Mouse (Mus musculus) gastrocnemius, postnatal 4 days (tissue): ENCODE results near the gene Uba7. TPM values are rescaled to one million over a fixed set of nuclear protein-coding genes. Genes with fewer than 3 reads are reported as not detected.

ENCODE experiments used
- DNase-seq, 2 experiments: peaks; one replicate each; pipeline ENCODE4 v3.0.0; 2021 to 2022; ENCODE audit warnings: low spot score in 2 of 2, mixed read lengths in 2 of 2
- total RNA-seq, 2 experiments: library from RNA; stranded (reverse); gene quantifications; 2 replicates each; pipeline ENCODE4 v1.2.3; 2021

The Uba7 gene
- total RNA-seq, 2 experiments from 2014 or later = 7.8 to 12.7 TPM

- DNase-seq = no peak
Measured at GRCm38 (mm10) chr9:107961351-107961762, 13.9 kb upstream of the Uba7 start.

DNA sequence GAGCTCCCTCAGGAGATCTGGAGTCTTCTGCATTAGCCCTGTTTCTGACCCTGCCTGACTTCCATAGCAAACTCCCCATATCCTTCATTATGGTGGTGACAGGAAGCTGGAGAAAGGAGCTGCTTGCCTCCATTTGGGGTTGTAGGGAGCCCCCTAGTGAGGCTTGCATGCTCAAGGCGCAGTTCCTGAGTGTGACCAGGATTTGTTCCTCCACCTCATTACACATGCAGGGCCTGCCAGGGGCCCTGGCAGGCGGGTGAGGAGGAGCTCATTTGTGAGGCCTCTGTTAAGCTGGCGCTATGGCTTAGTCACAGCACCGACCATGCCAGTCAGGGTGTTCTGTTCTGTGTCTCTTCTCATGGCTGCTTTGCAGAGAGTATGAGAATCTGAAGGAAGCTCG lies 13.4 kb upstream of the Uba7 start:
- DNase-seq = no peak

DNA sequence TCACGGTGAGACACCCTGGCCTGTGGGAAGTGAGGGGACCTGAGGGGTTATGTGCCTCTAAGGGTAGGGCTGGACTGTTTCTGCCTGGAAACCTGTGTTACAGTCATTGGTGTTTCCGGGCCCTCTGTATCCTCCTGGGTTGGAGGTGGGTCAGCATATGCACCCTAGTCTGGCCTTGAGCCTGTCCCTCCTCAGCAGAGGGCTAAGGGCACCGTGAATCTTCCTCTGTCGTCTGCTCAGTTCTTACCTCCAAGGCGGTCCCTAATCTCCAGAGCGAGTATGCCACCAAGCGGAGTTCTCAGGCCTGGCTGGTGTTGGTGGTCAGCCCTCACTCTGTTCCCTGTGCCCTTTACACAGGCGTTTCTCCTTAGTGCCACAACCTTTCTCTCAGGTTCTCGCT lies 12.4 kb upstream of the Uba7 start:
- no peak for DNase-seq

DNA sequence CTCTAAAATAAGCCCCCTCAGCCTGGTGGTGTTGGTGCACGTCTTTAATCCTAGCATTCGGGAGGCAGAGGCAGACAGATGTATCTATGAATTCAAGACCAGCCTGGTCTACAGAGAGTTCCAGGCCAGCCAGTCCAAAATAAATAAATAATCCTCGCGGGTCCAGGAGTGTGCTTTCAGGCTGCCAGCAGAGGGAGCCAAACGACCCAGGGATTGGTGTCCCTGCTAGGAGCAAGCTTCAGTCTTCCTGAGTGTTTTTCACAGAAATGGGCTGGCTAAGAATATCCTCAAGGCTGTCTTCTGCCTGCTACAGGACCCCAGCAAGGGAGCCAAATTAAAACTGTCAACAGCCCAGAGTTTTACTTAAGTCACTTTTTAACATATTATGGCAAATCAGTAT lies 11.6 kb upstream of the Uba7 start:
- peak; percentile 73 to 86 for DNase-seq

DNA sequence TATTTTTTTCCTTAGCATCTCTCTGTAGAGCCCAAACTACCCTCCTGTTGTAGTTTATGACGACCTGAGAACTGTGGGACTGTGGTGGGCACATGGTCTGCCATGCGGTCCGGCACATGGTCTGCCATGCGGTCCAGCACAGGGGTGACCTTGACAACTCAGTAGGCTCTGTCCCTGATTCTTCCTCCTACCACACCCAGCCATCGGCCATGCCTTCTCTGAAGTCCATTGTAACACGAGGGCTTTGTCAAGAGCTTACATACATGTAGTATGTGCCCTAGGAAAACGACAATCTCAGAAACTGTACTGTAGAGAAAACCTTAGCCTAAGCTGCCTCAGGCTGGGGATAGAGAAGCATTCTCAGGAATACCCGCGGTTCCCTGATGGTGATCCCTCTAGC lies 10.6 kb upstream of the Uba7 start:
- DNase-seq = no peak

DNA sequence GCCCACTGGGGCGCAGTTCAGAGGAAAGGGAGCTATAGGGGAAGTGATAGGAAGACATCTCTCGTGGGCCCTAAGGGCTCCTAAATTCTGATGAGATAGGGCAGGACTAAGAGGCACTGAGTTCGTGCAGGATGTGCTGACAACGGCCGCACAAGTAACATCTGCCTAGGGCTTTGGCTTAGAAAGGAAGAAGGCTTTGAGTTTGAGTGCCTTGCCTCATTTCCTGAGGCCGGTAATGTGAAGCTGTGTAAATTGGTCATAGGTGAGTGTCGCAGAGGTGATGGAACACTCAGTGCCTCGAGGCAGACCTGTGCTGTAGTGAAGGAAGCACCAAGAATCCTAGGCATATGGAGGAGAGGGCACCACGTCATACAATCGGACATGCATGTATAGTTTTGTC lies 8.6 kb upstream of the Uba7 start:
- DNase-seq = no peak

- no peak for DNase-seq
Measured at GRCm38 (mm10) chr9:107967437-107967836, 7.9 kb upstream of the Uba7 start.

DNA sequence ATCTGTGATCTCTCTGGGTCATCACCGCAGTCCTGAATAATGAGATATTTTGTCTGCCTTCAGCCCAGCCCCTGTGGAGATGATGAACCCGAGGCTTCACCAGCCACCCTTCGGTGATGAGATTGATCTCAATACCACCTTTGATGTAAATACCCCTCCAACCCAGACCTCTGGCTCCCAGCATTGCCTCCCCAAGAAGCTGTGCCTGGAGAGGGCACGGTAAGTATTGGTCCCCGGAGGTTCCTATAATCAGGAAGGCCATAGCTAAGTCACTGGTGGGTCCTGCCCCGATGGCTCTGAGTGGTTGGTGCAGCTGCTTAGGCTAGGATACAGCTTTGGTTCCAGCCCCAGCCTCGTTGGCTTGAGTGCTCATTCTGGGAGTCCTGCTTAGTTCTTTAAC lies 6.8 kb upstream of the Uba7 start:
- DNase-seq = no peak

- no peak for DNase-seq
Measured at GRCm38 (mm10) chr9:107970311-107970710, 5.0 kb upstream of the Uba7 start.

DNA sequence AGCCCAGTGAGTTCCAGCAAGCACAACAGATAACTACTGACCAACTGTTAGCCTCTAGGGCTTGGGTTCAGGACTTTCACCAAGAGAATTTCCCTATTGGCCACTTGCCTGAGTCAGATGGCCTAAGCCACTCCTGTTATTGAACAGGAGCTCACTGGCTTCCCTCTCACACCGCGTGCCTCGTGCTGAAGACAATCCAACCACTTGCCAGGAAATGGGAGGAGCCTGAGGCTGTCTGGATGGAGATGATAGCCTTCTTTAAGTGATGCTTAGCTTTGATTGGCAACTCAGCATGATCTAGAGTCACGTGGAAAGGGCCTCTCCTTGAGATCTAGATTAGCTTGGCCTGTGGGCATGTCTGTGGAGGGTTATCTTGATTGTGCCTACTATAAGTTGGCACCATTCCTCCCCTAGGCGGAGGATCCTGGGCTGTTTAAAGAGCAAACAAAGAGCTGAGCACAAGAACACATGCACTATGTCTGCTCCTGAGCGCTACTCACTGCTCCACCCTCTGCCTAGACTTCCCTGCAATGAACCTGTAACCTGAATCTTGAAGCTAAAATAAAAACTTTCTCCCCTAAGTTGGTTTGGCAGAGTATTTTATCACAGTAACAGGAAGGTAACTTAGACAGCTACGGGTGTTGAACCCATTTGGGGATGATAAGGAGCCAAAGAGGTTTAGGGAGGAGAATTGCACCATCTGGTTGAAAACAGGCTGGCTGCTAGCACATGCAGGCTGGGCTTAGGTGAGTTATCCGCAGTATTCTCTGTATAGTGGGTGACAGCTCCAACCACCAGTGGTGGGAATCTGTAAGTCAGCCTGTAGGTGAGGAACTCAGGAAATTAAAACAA lies 3.4 kb upstream of the Uba7 start:
- no peak for DNase-seq

DNA sequence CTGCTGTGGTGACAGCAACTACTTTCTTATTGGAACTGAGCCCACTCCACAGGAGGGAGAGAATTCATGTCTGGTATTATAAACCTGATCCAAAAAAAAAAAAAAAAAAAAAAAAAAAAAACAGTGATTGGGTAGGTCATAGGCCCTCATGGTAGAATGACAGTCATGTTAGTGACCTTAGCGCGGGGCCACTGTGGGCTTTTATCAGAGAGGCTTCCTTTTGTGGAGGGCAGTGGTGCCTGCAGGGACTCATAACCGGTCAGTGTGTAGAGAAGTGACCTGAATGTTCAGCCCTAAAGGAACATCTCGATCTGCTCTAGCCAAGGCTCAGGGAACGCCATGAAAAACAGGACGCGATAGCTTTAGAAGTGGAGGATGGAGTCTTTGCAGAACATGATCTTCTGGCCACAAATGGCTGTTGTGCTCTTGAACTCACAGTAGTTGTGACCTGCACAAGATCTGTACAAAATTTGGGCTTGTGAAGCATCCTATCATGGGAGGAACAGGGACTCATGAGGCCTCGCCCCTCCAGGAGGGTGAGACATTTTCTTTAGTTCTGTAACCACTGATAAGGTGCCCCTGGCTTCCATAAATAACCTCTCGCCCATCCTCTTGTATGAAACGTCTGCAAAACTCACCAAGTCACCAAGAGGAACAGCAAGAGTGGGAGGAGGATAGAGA lies 674 bp upstream of the Uba7 start:
- no peak for DNase-seq

DNA sequence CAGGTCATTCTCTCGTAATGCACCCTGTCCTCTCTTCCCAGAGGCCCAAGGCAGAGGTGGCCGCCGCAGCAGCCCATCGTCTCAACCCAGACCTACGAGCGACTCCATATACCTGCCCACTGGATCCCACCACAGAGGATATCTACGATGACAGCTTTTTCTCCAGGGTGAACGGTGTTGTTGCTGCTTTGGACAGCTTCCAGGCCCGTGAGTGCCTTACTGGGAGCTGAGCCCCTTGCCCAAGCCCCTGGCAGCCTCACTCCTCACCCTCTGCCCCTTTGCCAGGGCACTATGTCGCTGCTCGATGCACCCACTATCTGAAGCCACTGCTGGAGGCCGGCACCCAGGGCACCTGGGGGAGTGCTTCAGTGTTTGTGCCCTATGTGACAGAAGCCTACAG lies 3.5 kb downstream of the Uba7 start:
- DNase-seq = no peak

DNA sequence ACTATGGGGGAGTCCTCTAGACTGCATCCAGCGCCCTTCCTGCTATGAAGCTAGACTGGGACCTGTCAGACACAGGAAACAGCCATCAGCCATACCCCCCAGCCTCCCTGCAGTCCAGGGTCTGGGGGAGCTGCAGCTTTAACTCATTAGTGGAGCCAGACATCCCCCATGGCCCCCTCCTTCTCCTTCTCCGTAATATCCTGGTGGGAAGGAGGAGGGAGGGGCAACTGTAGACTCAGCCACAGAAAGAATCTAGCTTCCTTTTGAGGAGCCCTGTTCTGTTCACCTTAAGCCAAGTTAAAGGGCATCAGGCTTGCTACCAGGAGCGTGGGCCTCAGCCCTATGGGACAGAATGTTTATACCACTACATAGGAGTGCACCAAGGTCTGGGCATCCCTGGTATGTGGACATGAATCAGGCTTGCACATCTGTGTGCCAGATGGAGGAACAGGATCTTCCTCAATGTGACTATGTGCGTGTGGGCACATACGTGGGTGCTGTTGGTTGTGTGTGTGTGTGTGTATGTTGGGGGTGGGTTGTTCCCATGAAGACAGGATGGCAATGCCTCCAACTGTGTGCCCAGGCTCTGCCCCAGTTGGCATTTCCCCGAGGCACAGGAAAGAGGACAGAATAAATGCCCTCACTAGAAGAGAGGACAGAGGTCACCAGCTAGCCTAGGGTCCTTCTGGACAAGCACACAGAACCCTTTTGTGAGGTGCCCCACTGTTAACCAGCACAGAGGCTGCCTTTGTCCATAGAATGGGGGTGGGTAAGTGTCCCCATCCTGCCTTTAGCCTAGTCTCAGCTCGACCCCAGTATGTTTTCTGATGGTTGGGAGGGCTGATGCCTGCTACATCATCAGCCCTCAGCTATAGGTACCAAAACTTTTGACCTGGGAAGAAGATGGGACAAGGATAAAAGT lies 6.6 kb downstream of the Uba7 start:
- no peak for DNase-seq

DNA sequence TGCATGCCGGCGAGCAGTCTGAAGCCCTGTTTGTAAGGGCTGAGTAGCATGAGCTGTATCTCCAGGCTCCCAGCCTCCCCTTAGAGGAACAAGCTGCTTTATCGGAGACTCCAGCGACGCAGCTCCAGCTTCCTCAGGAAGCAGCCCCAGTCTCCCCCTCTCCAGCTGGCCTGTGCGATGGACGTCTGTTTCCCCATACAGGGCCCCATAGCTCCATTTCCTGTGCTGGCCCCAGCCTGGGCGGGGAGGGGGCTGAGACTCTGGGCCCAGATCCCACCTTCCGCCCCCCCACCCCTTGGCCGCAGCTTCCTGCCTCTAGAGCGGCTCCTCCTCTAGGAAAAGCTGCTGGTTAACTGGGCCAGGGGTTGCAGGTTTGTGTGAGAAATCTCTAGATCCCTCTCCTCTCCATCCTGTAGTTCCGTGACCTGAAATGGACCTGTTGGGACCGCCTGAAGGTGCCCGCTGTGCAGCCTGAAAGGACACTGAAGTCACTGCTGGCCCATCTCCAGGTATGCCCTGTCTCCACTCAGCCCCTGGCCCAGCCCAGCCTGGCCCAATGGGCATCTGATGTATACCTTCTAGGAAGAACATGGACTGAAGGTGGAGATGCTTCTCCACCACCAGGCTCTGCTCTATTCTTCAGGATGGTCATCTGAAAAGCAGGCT lies 7.5 kb downstream of the Uba7 start, which contains the start of gene Gm20661:
Gene Gm20661, plus strand, starts transcription at position 378 of the 666 bp plus-strand sequence.
- peak; percentile 69 to 83 for DNase-seq

GRCm38 (mm10) chr9:107983421-107983890 lies 8.2 kb downstream of the Uba7 start:
- DNase-seq = peak; percentile 66 to 85

GRCm38 (mm10) chr9:107984052-107984753 lies 8.9 kb downstream of the Uba7 start:
- no peak for DNase-seq

DNA sequence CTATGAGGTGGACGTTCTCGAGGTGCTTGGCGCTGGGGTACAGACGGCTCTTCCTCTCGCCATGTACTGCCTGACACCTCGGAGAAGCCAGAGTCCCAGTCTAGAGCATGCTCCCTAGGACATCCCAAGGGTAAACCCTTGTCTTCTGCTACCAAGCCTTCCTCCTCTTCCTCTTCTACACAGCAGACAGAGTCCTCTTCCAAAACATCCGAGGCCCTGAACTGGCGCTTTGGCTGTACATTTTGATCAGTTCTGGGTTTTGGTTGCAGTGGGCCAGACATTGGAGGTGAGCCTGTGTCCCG lies 9.4 kb downstream of the Uba7 start:
- DNase-seq = no peak

DNA sequence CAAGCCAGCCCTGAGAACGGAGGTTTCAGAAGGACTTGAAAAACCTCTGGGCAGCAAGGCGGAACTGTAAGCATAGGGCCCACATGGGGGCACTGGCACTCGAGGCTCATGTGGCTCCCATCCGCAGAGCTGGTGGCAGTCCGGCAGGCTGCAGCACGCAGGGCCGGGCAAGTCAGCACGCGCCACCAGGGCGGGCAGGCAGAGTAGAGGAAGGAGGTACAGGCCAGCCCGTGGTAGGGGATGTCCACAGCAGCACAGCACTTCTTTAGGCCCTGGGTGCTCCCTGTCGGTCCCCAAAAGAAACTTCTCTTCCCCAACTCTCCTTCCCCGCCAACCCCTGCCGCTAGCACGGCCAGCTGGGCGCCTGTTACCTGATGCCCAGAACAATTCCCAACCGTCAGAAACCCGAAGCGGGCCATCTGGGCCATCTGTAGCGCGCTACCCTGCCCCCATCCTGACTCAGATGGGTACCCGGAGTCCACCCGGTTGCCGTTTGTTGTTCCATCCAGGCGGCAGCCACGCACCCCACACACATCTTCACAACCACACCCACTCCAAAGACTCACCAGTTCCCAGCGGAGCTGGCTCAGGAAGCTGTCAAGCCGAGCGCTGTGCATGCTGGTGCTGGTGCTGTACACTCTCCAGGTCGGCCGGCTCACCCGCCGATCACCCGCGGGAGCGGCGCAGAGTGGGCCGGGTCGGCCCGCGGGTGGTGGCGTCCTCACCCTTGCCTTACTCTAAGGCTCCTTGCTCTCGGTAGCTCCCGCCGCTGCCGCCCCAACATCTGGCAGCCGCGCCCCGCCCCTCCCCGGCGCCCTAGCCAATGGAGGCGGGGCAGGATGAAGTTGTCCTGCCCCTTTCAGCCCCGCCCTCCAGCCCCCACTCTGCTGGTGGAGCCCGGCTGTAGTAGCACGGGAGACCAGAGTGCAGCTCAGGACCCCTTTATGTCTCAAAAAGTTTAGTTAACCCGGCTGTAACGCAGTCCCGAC lies 10.1 kb downstream of the Uba7 start, which contains the start of gene Inka1:
Gene Inka1, minus strand, starts transcription at position 749 of the 989 bp plus-strand sequence.
- peak; percentile 91 to 94 for DNase-seq

DNA sequence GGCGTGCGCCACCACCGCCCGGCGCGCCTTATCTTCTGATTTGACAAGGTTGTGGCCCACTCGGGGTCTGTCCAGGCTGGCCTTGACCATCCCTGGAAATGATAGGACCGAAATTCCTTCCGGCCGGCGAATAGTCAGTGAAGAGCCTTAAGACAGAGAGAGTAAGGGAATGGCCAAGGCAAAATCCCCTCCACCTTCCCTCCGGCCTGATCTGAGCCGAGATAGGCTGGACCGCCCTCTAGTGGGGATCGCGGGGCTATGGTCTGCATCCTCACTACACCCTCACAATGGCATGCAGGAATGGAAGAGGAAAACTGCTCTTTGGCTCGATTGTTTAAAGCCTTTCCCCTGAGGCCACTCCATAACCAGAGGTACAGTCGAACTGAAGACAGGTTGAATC lies 11.1 kb downstream of the Uba7 start:
- peak; percentile 74 to 86 for DNase-seq
